Mouse (Mus musculus) thymus, adult 2 months (tissue): ENCODE data around the gene Tomm7. TPM values are rescaled to one million over a fixed set of nuclear protein-coding genes. Genes with fewer than 3 reads are reported as not detected.

Experiments used
- DNase-seq: peaks from one replicate; pipeline ENCODE4 v3.0.0; 2021
- H3K27ac ChIP-seq: fragments of 200-500 bp; 2 replicates; pipeline ENCODE4 v1.5.1; 2012; ENCODE audit warnings: low read length, control low read depth; ENCODE audit not compliant: control insufficient read depth, insufficient read depth
- H3K27me3 ChIP-seq: fragments of 200-500 bp; 2 replicates; pipeline ENCODE4 v1.6.1; 2012; ENCODE audit warnings: mild to moderate bottlenecking, low read length, moderate library complexity, mixed read lengths; ENCODE audit not compliant: control insufficient read depth, insufficient read depth
- H3K36me3 ChIP-seq: fragments of 200-500 bp; 2 replicates; pipeline ENCODE4 v1.6.1; 2012; ENCODE audit warnings: mild to moderate bottlenecking, low read length, moderate library complexity; ENCODE audit not compliant: control insufficient read depth, insufficient read depth
- H3K4me1 ChIP-seq: fragments of 200-500 bp; replicated peaks from 2 replicates; pipeline ENCODE4 v1.6.1; 2012; ENCODE audit warnings: low read length; ENCODE audit not compliant: control insufficient read depth, insufficient read depth
- H3K4me3 ChIP-seq: fragments of 200-500 bp; 2 replicates; pipeline ENCODE4 v1.5.1; 2012; ENCODE audit warnings: mild to moderate bottlenecking, low read length, control low read depth, moderate library complexity; ENCODE audit not compliant: control insufficient read depth, insufficient read depth
- CTCF ChIP-seq: fragments of 200-500 bp; IDR thresholded peaks from 2 replicates; pipeline ENCODE4 v1.5.1; 2012; ENCODE audit warnings: mild to moderate bottlenecking, control low read depth, low read length, moderate library complexity, borderline replicate concordance; ENCODE audit not compliant: control insufficient read depth, poor library complexity, insufficient read depth; ENCODE audit errors: extremely low read depth
- POLR2A ChIP-seq: fragments of 200-500 bp; IDR thresholded peaks from 2 replicates; pipeline ENCODE4 v1.6.1; 2012; ENCODE audit warnings: mild to moderate bottlenecking, low read length, control low read depth, moderate library complexity; ENCODE audit not compliant: control insufficient read depth, poor library complexity, insufficient read depth; ENCODE audit errors: extremely low read depth
- WGBS: fragments of 180-500 bp; shearing (Covaris S2); methylation state at CpG from one replicate; pipeline ENCODE4 v1.1.7; 2018; 5-methylcytosine and 5-hydroxymethylcytosine counted together
- polyA plus RNA-seq: library from polyadenylated mRNA; depleted of rRNA; stranded (reverse); fragments of >200 nt; gene quantifications from 2 replicates; pipeline ENCODE4 v1.2.3, GENCODE M21; 2012; rRNA removed

The Tomm7 gene
- polyA plus RNA-seq, result 35.5 and 43.3 TPM in 2 replicates

DNA sequence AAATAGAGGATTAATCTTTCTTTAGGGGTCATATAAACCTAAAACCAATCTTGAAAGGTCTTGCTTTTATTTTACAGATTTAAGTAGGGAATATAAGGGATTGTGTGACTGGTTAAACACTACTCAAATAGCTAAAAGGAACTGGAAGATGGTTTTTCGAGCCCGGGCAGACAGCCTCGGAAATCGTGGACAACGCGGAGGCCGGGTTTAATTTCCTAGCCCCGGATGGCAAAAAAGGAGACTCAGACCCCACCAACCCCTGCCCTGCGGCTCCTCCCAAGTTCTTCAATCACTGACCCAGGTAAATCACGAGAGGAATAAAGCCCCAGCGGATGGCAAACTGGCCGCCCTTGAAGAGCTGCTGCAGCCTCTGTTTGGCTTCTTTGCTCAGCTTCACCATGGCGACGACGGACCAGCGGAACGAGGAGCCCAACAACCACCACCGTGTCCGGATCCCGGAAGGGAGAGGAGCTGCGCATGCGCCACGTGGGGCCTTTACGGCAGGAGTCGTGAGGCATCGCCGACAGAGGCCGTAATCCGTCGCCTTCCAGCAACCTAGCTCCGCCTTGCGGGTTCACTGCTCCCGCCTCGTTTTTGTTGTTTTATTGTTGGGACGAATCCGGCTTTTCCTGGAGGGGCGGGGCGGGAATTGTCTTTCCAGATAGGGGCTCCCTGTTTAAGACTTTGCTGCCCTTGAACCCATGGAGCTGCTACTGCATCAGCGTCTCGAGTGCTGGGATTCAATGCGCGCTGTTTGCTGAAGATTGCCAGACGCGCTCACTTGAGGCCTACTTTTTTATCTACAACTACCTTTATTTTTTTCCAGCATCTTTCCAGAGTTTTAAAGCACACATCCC is at the start of gene Tomm7:
TSS of gene Tomm7 (minus strand) at position 488 of the 857 bp plus-strand sequence.
- Histone ChIP-seq H3K27ac (no peak within 1 kb of the TSS), H3K36me3 (peaks cover 8% of the 10 kb centered on the region), H3K4me3 (peak within 1 kb of the TSS; percentile 78), H3K4me1 (peaks cover 6% of the 10 kb centered on the region; the same call in 1 of the 2 replicates), H3K27me3 (no peaks in the 10 kb centered on the region)
- 2% methylated on average over 44 of the region's 44 CpGs for WGBS
- TF ChIP-seq POLR2A (peak; percentile 86), CTCF (no peak)
- peak; percentile 96 for DNase-seq

GRCm38 (mm10) chr5:23893156-23893863 is 49.3 kb upstream of the Tomm7 start:
- Histone ChIP-seq H3K4me1 (no peaks in the 10 kb centered on the region), H3K4me3 (no peak overlapping the region), H3K36me3 (no peaks in the 10 kb centered on the region), H3K27me3 (no peaks in the 10 kb centered on the region), H3K27ac (no peak overlapping the region)
- DNase-seq, result no peak
- 90% methylated on average over 5 of the region's 5 CpGs for WGBS
- TF ChIP-seq POLR2A (no peak), CTCF (no peak)

- 44% methylated on average over 10 of the region's 10 CpGs for WGBS
- TF ChIP-seq CTCF, result no peak
- no peak for TF ChIP-seq POLR2A
- H3K27me3 ChIP-seq, result no peaks in the 10 kb centered on the region
- H3K4me3 ChIP-seq, result no peak overlapping the region
- peak; percentile 50 for DNase-seq
- H3K4me1 ChIP-seq, result no peaks in the 10 kb centered on the region
- H3K27ac ChIP-seq, result no peak overlapping the region
- no peaks in the 10 kb centered on the region for H3K36me3 ChIP-seq
Measured at GRCm38 (mm10) chr5:23890734-23891133, 46.8 kb upstream of the Tomm7 start.

GRCm38 (mm10) chr5:23889461-23889860 is 45.5 kb upstream of the Tomm7 start:
- H3K27ac ChIP-seq, result no peak overlapping the region
- no peak for DNase-seq
- 92% methylated on average over 4 of the region's 4 CpGs for WGBS
- H3K36me3 ChIP-seq, result no peaks in the 10 kb centered on the region
- no peak overlapping the region for H3K4me3 ChIP-seq
- TF ChIP-seq POLR2A (no peak), CTCF (no peak)
- no peaks in the 10 kb centered on the region for H3K27me3 ChIP-seq
- no peaks in the 10 kb centered on the region for H3K4me1 ChIP-seq

DNA sequence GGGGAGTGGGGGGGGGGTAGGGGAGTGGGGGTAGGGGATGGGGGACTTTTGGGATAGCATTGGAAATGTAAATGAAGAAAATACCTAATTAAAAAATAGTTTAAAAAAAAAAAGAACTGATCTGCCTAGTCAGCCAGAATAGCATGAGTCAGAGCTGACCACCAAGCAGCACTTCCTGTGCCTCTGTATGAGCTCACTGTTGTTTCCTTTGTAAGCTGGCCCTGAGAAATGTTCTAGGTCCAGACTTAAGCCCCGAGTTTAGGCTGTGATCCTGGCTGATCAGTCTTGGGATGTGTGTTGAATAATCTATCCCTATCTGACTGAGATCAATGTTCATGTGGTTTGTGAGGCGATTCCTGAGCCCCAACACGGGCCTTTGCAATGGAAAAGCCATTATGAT is 43.1 kb upstream of the Tomm7 start:
- Histone ChIP-seq H3K4me1 (no peaks in the 10 kb centered on the region), H3K4me3 (no peak overlapping the region)
- WGBS, result 57% methylated on average over 3 of the region's 3 CpGs

DNA sequence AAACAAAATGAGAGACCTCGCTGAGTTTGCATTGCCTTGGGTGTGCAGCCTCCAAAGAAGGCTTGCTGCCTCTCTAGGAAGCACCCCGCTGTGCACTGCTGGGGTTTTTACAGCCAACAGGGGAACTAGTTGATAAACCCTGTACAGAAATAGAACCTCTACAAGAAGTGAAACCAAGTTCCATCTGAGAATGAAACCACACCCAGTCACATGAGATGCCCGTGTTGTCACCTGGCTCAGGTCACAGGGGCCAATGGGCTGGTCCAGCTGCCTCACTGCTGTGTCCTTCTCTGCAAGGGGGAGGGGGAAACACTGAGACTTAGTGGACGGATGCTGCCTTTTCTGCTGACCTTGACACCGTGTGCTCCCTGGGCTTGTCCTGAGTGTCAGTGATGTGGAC is 30.5 kb upstream of the Tomm7 start:
- H3K27ac ChIP-seq, result no peak overlapping the region
- no peaks in the 10 kb centered on the region for H3K27me3 ChIP-seq
- no peak overlapping the region for H3K4me3 ChIP-seq
- H3K36me3 ChIP-seq, result no peaks in the 10 kb centered on the region
- no peak for DNase-seq
- 28% methylated on average over 5 of the region's 5 CpGs for WGBS
- TF ChIP-seq CTCF (no peak), POLR2A (no peak)
- no peaks in the 10 kb centered on the region for H3K4me1 ChIP-seq

More for the DNA sequence above, 43.1 kb upstream of the Tomm7 start:
- Histone ChIP-seq H3K36me3 (no peaks in the 10 kb centered on the region), H3K27me3 (no peaks in the 10 kb centered on the region), H3K27ac (no peak overlapping the region)
- TF ChIP-seq CTCF, result no peak
- TF ChIP-seq POLR2A, result no peak
- DNase-seq, result no peak
